Mouse (Mus musculus) layer of hippocampus, adult 18-20 months (tissue): ENCODE results near the gene Tulp4. TPM values are rescaled to one million over a fixed set of nuclear protein-coding genes. Genes with fewer than 3 reads are reported as not detected.
A peak's percentile ranks its signal among the peaks of the same experiment; 100 is the strongest.
"Not testable (repeated sequence)": the region's sequence is repeated elsewhere in the genome, so short reads cannot be mapped to it uniquely, and the experiment has no call there.

Source experiments
- DNase-seq, 2 experiments: peaks; one replicate each; pipeline ENCODE4 v3.0.0; 2022; ENCODE audit warnings: low spot score in 2 of 2
- total RNA-seq, 2 experiments: library from RNA; stranded (reverse); gene quantifications; 2 replicates each; pipeline ENCODE4 v1.2.3; 2021

Gene Tulp4
- total RNA-seq, 2 experiments from 2014 or later, result 309 to 329 TPM

DNA sequence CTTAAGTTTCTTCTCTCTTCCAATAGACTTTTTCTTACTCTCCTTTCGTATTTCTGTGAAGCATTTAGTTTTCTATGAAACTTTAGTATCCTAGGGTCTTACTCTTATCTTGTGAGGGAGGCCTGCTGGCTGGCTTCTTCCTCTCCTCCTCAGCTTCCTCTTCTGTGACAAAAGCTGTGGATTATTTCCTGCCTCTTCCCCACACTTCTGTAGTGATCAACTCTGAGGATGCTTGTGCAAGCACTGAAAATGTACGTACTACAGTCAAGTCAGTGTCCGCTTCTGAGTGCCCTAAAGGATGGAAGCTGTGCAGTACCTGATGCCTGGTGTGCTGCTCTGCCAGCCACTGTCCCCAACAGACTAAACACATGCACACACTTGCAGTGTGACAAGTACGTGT, 80.4 kb downstream of the Tulp4 start:
- no peak for DNase-seq

DNA sequence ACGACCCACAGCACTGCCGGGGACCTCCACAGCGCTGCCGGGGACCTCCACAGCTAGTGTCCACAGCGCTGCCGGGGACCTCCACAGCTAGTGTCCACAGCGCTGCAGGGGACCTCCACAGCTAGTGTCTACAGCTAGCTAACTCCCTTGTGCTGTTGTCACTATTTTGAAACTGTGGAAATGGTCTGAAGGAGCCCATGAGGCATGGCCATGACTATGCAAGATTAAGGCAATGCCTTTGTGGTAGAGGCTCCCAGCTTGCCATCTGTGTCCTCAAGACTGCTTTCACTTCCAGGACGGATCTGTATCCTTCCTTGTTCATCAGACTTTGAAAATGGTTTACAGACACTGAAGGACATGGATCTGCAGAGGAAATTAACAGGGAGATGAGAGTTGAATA, 80.9 kb downstream of the Tulp4 start:
- DNase-seq, result no peak

DNA sequence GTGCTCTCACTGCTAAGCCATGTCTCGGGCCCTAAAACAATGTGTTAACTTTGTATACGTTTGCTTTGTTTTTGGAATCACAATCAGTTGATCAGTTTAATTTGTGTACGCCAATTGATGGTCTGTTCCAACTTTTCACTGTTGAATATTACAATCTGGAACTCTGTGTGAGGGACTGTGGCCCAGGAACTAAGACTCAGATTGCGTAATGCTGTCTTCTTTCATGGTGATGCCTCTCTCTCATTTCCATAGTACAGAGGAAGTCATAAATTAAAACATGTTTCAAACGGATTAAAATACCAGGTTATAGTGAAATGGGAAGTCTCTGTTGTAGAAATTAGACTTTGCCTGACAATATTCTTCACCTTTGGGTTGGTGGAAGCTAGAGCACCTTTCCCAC, 83.0 kb downstream of the Tulp4 start:
- DNase-seq, result no peak

DNA sequence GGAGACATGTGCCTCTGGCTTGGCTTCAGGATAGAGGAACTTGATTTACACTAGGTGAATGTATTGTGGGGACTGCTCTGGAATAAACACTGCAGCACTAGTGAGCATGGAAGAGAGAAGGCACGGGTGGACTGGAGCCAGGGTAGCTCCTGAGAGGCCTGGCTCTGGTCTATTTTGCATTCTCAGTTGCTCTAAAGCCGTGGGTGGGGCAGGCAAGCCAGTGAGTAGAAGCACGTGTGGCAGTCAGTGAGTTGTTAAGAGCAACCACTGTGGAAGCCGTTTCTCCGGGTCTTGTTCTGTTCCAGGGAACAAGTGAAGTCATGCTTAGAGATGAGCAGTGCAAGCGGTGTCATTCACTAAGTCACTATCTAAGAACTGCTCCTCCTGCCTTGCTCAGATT, 86.0 kb downstream of the Tulp4 start:
- DNase-seq, result no peak

DNA sequence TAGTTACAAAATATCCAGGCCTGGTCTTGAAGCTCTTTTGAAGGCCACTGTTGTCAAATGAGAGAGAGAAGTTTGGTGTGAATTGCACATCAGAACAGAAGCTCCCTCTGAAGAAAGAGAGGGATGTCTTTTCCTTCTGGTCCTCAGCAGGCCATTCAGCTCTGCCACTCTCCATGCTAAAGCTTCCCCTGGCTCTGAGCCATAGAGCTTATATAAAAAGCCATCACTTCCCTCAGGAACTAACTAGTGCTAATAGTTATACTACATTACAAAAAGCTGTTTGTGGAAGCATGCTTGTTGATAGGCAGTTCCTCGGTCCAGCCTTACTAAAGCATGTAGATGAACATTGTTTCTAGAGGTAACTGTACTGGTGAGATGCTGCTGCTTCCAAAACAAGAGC, 89.2 kb downstream of the Tulp4 start:
- DNase-seq, result no peak

DNA sequence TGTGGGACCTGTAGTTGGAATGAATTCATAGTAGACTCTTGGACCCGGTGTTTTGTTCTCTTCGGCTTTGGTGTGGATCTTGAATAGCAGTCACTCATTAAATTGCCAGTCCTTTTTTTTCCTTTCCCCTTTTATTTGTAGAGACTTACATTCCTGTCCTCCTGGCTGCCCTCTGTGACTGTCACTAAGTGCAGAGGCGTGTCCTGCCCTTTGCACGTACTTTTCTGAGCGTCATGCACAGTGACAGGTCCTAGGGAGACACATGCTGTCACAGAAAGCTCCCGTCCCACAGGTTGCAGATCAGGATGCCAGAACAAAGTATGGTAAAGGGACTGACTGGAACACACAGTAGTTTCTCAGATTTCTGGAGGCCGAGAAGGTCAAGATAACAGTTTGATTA, 91.3 kb downstream of the Tulp4 start:
- no peak for DNase-seq

DNA sequence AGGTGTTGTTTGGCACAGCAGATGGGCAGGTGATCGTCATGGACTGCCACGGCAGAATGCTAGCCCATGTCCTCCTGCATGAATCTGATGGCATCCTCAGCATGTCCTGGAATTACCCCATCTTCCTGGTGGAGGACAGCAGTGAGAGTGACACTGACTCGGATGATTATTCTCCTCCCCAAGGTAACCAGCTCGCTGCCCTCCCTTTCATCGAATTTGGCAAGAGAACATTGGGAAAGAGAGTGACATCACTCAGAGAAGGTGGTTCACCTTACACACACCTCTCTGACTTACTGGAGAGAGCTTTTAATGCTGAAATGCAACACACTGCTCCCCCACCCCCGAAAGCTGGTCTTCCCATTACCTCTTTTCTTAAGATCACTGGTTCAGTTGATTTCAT, 92.4 kb downstream of the Tulp4 start:
- no peak for DNase-seq

DNA sequence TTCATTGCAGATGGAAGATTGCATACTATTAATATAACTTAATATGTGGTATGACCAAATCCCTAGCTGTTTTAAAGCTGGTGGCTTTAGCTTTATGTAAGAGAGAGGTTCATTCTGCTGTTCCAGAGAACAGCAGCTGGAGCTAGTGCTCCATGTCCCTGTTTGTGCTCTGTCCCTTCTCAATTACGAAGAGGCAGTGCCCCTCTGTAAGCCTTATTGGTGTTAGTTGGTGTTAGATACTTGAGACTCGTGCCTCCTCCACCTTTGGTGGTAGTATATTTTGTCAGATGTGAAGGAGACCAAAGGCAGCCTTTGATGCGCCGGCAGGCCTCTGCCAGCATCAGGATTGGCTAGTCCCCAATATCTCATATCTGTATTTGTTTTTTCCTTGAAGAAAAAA, 92.9 kb downstream of the Tulp4 start:
- DNase-seq, result no peak

DNA sequence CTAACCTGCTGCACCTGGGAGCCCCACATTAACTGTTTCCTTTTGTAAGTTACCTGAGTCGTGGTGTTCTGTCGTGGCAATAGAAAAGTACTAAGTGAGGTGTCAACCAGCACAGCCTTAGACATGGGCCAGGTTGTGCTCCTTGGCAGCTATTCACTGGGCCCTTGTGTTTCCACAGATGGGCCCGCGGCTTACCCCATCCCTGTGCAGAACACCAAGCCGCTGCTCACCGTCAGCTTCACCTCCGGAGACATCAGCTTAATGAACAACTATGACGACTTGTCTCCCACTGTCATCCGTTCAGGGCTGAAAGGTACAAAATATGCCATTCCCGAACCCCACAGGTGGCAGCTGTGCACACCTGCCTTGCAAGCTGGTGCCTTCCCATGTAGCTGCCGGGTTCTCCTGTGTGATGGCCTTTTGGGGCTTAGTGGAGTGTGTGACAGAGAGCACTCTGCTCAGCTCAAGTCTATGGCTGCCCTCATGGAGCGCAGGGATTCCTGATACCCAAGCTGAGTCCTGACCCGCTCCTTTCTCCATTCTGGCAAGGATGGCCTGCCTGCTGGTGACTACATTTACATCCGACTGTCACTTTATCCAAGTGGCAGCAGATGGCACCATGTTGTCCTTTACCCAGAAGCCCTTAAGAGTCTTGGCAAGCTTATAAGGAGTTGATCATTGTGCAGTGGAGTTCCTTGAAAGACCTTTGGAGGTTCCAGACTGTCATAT, 95.4 kb downstream of the Tulp4 start:
- no peak for DNase-seq

DNA sequence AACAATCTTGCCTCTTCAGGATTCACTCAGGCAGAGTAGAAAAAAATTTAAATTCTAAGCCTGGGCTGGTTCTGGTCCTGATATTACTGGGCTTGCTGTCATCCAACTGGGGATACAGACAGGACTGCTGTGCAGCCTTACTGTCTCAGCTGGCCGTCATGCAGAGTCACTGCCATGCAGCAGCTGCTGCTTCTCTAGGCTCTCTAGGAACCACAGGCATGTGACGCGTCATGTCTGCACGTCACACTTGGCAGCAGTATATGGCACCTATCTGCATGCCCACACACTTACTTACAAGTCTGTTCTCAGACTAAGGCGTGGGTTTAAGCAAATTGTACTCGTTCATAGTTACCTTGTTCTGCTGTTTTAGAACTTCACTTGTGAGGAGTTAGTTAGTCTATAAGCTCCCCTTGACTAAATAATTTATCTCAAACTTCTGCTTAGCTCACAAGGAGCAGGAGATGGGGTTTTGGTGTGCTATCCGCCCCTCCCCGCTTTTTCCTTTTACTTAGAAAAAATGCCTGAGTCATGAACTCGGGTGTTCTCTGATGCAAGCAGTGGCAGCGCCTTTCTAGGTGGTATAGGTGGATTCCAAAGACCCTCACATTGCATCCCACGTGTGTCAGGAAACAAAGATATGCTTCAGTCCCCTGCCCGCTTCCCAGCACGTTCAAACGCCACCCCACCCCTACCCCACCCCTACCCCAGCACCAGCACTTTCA, 96.3 kb downstream of the Tulp4 start:
- DNase-seq, result peak in 1 of 2 experiments; percentile 52

DNA sequence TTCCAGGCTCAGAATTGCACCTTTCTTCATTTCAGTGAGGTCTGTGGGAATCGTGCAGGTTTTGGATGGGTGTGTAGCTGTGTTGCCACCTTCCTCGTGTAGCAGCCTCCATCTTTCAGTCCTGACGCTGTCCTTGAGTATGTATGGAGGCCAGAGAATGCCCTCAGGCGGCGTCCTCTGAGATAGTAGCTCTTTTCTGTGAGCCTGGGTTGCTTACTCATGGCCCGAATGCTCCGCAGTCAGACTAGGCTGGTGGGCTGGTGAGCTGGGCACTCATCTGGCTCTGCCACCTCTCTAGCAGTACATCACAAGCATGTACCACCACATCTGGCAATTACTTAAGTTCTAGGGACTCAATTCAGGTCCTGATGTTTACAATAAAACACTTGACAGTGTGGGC, 96.9 kb downstream of the Tulp4 start:
- DNase-seq, result no peak

DNA sequence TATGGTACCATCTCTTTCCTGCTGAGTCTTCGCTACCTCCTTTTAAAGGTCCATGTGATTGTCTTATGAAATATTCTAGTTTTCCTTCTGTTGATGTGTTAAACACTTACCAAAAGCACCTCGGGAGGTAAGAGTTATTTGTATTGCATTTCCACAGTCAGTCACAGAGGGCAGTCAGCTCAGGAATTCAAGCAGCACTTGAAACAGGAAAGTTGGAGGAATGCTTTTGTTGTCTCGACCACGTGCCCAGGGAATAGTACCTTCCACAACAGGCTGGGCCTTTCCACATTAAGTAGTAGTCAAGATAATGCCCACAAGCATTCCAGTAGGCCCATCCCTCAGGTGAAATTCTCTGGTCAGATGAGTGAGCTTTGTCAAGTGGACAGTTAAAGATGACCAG, 97.6 kb downstream of the Tulp4 start:
- DNase-seq, result no peak

DNA sequence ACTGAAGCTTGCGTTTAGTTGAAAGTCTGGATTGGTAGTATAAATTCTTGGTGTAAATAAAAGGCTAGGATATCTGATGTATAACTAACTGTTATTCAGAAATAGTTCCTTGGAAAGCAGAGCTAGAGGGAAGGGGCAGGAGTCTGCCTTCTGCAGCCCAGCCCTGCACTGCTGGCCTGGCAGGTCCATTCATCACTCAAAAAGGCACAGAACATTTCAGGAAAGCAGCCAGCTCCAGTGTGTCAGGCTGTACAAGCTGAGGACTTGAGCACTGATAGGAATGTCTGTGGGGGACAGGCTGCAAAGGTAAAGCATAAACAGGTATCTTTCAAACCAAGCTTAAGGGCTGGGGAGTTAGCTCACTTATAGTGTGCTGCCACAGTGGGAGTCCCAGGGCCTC, 105.5 kb downstream of the Tulp4 start:
- no peak for DNase-seq

DNA sequence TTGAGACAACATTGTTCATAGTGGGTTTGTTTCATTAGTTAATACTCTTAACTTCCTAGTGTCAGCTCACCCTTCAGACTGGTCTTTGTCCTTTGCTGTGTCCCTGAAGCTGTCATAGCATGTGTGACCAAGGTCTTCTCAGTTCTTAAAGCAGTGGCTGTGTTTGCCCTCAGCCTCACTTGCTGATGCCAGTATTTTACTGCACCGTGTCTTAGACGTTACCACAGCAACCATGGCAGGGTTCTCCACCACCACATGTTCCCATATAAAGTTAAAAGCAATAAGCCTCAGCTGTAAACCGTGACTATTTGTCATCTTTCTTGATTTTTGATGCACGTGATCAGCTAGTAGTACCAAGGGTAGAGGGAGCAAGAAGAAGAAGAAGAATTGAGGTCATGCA, 109.4 kb downstream of the Tulp4 start:
- no peak for DNase-seq

DNA sequence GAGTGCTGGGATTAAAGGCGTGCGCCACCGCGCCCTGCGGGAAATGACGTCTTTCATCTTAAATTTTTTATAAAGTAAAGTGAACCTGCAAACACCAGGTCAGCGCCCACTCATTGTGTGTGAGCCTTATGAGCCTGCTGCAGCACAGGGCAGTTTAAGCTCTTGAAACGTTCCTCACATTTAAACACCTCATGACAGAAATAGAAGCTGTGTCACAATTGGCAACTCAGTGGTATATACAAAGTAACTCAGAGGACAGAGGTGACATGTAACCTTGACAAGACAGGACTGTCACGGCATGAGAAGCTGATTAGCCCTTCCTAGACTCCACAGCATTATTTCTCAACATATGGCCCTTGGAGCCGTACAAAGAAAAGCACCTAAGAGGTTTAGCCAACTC, 110.3 kb downstream of the Tulp4 start:
- DNase-seq, result no peak

DNA sequence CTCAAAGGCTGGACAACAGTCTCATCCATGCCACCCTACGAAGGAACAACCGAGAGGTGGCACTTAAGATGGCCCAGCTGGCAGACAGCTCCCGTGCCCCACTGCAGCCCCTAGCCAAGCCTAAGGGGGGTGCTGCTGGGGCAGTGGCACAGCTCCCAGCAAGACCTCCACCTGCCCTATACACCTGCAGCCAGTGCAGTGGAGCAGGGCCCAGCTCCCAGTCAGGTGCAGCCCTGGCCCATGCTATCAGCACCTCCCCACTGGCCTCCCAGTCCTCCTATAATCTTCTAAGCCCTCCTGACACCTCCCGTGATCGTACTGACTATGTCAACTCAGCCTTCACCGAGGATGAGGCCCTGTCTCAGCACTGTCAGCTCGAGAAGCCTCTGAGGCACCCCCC, 126.4 kb downstream of the Tulp4 start:
- not testable (repeated sequence) for DNase-seq

DNA sequence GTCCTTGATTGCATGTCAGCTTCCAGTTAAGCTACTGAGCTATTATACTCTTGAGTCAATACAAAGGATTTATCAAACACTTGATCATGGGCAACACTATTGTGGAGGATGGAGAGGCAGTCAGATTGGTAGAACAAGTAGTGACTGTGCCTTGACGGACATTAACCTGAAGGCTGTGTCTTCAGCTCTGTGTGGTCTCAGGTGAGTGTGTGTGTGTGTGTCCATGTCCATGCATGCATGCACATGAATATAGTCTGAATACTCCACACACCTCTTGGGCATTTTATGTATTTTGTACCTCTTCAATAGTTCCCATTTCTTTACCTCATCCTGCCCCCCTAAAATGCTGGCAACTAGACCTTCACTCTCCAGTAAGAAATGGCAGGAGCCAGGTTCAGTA, 145.1 kb downstream of the Tulp4 start:
- DNase-seq, result not testable (repeated sequence)

DNA sequence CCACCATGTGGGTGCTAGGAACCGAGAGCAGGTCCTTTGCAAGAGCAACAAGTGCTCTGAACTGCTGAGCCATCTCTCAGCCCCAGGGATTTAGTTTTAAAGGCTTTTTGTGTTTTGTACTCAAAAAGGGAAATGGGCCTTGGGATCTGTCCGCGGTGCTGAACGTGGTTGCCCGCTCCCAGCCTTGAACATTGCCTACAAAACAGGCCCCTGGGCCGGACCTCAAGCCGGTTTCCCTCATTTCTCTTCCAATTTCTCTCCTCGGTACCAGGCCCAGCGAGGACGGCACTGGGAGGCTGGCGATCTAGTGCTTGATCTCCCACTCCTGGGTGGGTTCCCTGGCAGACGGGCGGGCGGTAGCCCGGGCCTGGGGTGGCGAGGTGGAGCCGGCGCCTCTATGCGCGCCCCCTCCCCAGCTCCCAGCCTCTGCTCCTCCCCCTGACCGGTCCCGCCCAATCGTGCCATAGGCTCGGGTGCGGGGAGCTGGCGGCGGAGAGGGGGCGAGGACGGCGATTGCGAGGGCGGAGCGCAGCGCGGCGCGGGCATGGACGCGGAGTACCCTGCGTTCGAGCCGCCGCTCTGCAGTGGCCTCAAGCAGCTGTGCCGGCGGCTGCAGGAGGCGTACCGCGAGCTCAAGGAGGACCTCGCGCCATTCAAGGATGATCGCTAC, 150.3 kb downstream of the Tulp4 start, which contains the start of gene Tmem181a:
Gene Tmem181a (plus strand): TSS at position 461 of the 670 bp plus-strand sequence.
- DNase-seq, result not testable (repeated sequence)

DNA sequence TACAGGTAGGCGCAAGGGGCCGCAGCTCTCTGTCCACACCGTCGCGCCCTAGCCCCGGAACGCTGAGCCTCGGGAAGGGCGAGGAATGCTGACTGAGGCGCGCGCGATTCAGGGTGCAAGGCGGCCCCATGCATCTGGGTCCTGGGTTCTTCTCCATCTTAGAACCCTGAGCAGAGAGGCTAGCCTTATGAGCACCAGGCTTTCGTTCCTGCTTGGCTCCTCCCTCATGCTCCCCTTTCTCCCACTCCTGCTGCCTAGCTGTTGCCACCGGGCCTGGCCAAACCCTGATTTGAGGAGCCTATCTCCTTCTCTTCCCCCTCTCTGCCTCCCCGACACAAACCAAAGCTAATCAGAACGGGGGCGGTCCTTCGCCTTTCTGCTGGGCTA, 150.8 kb downstream of the Tulp4 start:
- DNase-seq, result peak; percentile 64 to 75

DNA sequence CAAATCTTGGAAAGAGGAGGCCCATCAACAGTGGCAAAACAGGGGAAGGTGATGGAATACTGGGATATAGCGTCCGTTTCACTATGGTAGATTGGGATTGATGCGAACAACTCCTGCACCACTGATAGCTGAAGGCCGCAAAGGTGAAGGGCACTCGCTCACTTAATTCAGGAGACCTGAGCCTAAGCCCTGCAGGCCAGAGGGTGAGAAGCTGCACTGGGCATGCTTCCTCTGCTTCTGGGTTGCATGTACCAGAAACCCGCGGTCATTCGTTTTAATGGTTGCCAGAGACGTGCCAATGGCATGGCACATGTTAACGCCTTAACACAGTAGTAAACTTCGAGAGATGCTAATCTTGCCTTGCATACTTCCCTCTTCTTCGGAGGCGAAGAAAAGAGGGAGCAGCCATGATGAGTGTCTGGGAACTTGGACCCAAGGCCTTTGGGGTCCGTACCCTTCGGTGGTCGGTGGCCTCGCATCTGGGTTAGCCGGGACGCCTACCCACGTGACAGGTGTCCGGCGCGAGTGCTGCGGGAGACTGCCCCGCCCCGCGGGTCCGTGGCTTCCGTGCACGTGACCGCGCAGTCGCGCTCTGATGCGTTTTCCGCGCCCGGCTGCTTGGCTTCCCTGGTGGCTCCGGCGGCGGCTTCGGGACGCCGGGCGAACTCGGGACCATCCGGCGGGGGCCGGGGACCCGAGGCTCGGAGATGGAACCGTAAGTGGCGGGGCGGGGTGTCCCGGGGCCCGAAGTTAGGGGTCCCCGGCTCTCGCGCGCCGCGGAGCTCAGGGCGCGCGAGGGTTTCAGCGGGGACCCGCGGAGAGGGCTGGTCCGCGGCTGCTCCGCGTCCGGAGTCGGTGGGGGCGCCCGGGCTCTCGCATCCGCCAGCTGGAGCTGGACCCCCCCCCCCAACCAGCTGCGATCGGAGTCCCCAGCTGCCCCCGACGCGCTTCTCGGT, 163.9 kb downstream of the Tulp4 start:
- DNase-seq, result not testable (repeated sequence)

DNA sequence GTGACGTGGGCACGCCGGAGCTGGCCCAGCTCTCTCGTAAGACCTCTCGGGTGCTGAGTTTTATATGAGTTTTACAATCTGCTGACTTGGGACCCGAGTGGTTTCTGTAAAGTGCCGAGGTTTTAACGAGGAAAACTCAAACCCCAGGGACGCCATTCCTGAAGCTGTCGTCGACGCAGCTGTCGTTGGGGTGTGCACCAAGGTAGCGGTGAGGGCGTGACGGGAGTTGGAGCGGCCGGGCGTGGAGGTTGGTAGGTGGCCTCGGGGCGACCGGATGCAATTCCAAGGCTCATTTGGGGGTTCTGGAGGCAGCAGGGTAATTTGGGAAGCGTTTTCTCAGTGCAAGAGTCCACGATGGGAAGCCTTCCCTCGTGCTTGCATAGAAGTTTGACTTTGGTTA, 164.6 kb downstream of the Tulp4 start:
- not testable (repeated sequence) for DNase-seq
